Mouse (Mus musculus) adrenal gland, postnatal 14 days (tissue): ENCODE measurements around the gene Slc34a1. TPM values are rescaled to one million over a fixed set of nuclear protein-coding genes. Genes with fewer than 3 reads are reported as not detected.

Source experiments
- DNase-seq: peaks from one replicate; pipeline ENCODE4 v3.0.0; 2021; ENCODE audit warnings: mixed read lengths
- microRNA-seq, 2 experiments: library from miRNA; unstranded; fragments of <30 nt; microRNA quantifications; one replicate each; pipeline ENCODE4 v1.2.0; 2021
- total RNA-seq: library from RNA; stranded (reverse); gene quantifications from 2 replicates; pipeline ENCODE4 v1.2.3, GENCODE M21; 2021

Gene Slc34a1
- total RNA-seq, 1 experiment from 2014 or later: 0.33 TPM

GRCm38 (mm10) chr13:55444286-55444936 is 46.4 kb downstream of the Slc34a1 start:
- DNase-seq: peak; percentile 90

DNA sequence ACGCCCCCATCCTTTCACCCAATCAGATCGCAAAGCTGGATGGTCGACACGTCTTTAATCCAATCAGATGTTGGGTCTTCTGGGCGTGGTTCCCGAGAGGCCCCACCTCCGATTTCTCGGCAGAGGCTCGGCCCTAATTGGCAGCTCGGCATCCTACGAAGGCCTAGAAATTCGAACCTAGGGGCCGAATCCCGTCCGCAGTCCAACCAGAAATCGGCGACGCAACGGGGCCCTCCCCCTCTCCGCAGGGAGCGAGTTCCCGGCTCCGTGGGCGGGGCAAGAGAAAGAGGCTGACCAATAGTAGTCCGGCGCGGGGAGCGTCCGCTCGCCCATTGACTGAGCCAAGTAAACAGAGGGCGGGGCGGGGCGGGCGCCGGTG is 46.9 kb downstream of the Slc34a1 start, which contains the start of gene Grk6:
TSS of gene Grk6 (plus strand) at position 136 of the 379 bp plus-strand sequence.
- DNase-seq: peak; percentile 100

DNA sequence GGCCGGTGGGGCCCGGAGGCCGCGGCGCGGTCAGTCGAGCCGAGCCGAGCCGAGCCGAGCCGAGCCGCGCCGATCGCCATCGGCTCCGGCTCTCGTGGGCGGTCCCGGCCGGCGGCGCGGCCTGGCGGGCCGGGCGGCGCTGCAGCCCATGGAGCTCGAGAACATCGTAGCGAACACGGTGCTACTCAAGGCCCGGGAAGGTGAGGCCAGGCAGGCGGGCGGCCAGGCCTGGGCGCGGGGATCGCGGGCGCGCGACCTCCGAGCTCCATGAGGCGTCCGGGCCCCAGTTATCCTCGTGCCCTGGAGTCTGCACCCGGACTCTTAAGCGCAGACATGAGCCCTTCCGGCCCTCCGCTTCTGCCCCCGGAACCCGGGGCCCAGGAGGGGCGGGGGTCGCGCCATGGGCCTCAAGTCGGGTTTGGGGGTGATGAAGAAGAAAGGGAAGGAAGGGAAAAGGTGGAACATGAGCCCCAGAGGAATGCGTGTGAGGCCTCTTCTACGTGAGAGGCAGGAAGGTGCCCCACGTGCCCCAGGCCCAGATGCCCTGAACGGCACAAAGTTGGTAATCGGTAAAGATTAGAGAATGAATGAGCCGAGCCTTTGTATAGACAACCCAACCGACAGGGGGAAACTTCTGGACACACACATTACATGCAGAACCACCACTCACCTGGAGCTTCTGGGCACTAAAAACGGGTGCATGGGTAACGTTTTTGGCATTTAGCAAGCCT is 47.5 kb downstream of the Slc34a1 start:
- no peak for DNase-seq

GRCm38 (mm10) chr13:55446483-55447105 is 48.6 kb downstream of the Slc34a1 start:
- no peak for DNase-seq

GRCm38 (mm10) chr13:55447543-55447943 is 49.6 kb downstream of the Slc34a1 start:
- DNase-seq: peak; percentile 25

- no peak for DNase-seq
Measured at GRCm38 (mm10) chr13:55448131-55448530, 50.1 kb downstream of the Slc34a1 start.

- peak; percentile 23 for DNase-seq
Measured at GRCm38 (mm10) chr13:55449205-55449604, 51.2 kb downstream of the Slc34a1 start.

DNA sequence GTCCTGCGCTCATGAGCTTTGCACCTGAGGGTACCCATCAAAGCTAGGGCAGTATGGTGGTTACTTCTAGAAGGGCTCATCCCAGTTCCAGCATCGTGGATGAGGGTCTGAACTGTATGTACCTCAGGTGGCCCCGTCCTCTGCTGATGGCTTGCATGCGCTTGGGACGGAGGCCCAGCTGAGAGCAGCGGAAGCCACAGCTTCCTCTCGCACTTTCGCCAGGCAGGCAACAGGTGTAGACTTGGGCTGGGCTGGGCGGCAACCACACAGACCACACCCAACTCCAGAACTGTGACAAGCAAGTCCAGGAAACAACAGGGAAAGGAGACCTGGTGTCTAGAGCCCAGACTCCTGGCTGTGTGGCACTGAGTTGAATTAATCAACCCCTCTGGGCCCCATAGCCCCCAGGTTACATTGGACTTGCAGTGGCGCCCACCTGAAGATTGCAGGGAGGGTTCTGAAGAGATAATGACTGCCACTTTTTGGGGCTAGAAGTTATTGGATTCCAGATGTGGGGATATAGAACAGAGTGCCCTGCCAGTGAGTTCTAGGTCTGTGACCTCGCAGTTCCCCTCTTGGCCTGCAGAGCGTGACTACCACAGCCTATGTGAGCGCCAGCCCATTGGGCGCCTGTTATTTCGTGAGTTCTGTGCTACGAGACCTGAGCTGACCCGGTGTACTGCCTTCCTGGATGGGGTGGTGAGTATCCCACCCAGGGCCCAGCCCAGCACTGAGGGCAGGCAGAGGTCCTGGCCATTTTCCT is 51.9 kb downstream of the Slc34a1 start:
- DNase-seq: no peak

- peak; percentile 93 for DNase-seq
Measured at GRCm38 (mm10) chr13:55450511-55450980, 52.6 kb downstream of the Slc34a1 start.

DNA sequence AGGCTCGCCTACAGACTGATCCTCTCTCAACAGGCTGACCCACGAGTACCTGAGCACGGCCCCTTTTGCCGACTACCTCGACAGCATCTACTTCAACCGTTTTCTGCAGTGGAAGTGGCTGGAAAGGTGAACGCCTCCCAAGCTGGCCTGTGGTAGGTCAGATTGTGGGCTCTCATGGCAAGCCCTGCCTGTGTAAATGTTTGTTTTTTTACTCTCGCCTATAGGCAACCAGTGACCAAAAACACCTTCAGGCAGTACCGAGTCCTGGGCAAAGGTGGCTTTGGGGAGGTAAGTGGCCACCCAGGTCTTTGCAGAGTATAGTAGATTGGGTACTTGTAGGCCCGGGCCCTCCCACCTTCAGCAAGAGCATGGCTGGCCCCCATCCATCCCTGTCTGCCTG is 53.3 kb downstream of the Slc34a1 start:
- DNase-seq: no peak

- DNase-seq: no peak
Measured at GRCm38 (mm10) chr13:55451785-55452549, 54.0 kb downstream of the Slc34a1 start.

DNA sequence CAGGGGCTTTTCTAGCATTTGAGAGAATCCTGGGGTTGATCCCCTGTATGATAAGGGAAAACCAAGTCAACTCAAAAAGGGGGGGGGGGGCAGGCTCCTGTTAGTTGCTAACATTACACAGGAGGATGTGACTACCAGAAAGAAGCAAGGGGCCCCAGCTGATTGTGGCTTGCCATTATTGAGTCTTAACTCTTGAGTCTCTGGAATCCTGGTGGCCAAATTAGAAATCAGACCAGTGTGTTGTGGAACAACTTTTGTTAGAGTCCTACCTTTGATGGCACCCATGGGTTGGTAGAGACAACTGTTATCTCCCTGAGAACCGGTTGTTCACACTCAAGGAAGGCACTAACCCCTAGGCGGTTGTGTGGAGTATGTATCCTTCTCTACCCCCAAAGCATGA is 65.0 kb downstream of the Slc34a1 start:
- DNase-seq: no peak

- no peak for DNase-seq
Measured at GRCm38 (mm10) chr13:55463399-55464026, 65.5 kb downstream of the Slc34a1 start.

- DNase-seq: peak; percentile 77
Measured at GRCm38 (mm10) chr13:55464027-55464884, 66.3 kb downstream of the Slc34a1 start, which contains the start of gene Prr7. Prr7 (plus strand) TSS chr13:55464267.

- DNase-seq: peak; percentile 70
Measured at GRCm38 (mm10) chr13:55465184-55465583, 67.2 kb downstream of the Slc34a1 start.

Small RNA genes lying within 50 kb of the gene (microRNA-seq; reads per million reads assigned to microRNA genes)
- gene Mir6943: 0 to 1.5 reads per million in 2 experiments

Other genes with a start within 250 kb of the Slc34a1 start
- gene Fgfr4, start 245.5 kb upstream of the Slc34a1 start, total RNA-seq: 39.2 and 46.7 TPM in 2 replicates
- 120 and 132 TPM in 2 replicates for gene Nsd1, start 188.4 kb upstream of the Slc34a1 start, total RNA-seq
- gene Prelid1, start 77.7 kb upstream of the Slc34a1 start, total RNA-seq: 170 and 174 TPM in 2 replicates
- 53.7 and 60.7 TPM in 2 replicates for gene Rab24, start 76.2 kb upstream of the Slc34a1 start, total RNA-seq
- 10.0 and 10.9 TPM in 2 replicates for gene Mxd3, start 68.4 kb upstream of the Slc34a1 start, total RNA-seq
- 105 and 107 TPM in 2 replicates for gene Lman2, start 35.4 kb upstream of the Slc34a1 start, total RNA-seq
- gene Rgs14, start 28.5 kb upstream of the Slc34a1 start, total RNA-seq: 0.44 and 4.5 TPM in 2 replicates
- not detected in 2 replicates for gene Pfn3, start 17.0 kb downstream of the Slc34a1 start, total RNA-seq
- 4.3 and 60.0 TPM in 2 replicates for gene F12, start 28.6 kb downstream of the Slc34a1 start, total RNA-seq
- gene Grk6, start 46.9 kb downstream of the Slc34a1 start, total RNA-seq: 35.3 and 55.4 TPM in 2 replicates
- 3.1 and 6.0 TPM in 2 replicates for gene Prr7, start 66.1 kb downstream of the Slc34a1 start, total RNA-seq
- gene Dbn1, start 89.9 kb downstream of the Slc34a1 start, total RNA-seq: 24.0 and 24.9 TPM in 2 replicates
- gene Pdlim7, start 115.5 kb downstream of the Slc34a1 start, total RNA-seq: 23.8 and 26.7 TPM in 2 replicates
- gene Dok3, start 131.1 kb downstream of the Slc34a1 start, total RNA-seq: 3.4 and 11.6 TPM in 2 replicates
- 38.4 and 46.0 TPM in 2 replicates for gene Ddx41, start 138.5 kb downstream of the Slc34a1 start, total RNA-seq
- gene Fam193b, start 172.9 kb downstream of the Slc34a1 start, total RNA-seq: 42.5 and 50.2 TPM in 2 replicates
- 145 and 156 TPM in 2 replicates for gene Tmed9, start 175.5 kb downstream of the Slc34a1 start, total RNA-seq
- 11.6 and 15.4 TPM in 2 replicates for gene B4galt7, start 201.7 kb downstream of the Slc34a1 start, total RNA-seq
- 25.4 and 27.9 TPM in 2 replicates for gene Caml, start 224.8 kb downstream of the Slc34a1 start, total RNA-seq
- 35.1 and 41.8 TPM in 2 replicates for gene Ddx46, start 236.8 kb downstream of the Slc34a1 start, total RNA-seq